Mouse (Mus musculus) kidney, adult 18-20 months (tissue): ENCODE measurements around the gene Ngf.
A peak's percentile ranks its signal among the peaks of the same experiment; 100 is the strongest.

Experiments
- DNase-seq: peaks from one replicate; pipeline ENCODE4 v3.0.0; 2021

Ngf gene

DNA sequence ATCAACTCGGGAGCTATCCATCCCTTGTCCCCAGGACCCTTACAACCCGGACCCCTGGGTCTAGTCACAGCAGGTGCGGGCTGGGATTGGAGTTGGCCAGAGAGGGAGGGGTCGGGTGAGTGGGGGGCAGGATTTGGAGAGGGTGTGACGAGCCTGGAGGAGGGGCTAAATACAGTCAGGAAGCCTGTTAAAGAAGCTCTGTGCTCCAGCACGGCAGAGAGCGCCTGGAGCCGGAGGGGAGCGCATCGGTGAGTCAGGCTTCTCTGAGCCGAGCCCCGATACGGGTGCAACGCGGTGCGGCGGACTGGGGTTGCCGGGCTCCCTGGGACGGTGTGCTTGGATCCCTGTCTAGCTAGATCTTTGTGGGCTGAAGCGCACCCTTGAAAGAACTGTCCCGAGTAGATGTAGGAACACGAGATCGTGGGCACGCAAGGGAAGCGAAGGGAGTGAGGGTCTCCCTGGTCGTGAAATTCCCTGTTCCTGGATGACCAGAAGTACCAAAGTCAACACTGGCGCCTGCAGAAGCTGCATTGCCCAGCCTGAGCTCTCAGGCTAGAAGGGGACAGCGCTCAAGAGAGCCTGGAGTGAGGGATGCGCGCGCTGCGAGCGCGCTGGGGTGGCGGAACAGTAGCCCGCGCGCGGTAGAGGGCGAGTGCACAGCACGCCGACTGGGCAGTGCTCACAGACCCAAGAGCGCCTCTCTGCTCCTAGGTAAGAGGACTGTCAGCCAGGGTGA is at the start of gene Ngf:
TSS of gene Ngf (plus strand) at position 207 of the 736 bp plus-strand sequence.
- no peak for DNase-seq

DNA sequence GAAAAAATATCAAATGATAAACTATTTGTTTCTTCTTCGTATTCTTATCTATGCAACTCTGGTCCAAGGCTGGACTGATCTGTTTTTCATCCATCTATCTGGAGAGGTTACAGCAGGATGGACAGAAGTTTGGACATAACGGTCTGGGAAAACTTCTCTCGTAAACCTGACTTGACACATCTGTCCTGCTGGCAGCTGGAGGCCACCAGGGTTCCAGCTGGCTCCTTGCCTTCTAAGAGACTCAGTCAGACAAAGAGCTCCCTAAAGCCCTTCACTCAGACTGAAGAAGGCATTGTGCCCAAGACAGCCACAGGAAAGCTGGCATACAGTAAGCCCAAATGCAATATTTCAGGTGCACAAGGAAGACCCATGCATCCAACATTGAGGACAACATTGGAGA is 24.2 kb upstream of the Ngf start:
- peak; percentile 52 for DNase-seq

DNA sequence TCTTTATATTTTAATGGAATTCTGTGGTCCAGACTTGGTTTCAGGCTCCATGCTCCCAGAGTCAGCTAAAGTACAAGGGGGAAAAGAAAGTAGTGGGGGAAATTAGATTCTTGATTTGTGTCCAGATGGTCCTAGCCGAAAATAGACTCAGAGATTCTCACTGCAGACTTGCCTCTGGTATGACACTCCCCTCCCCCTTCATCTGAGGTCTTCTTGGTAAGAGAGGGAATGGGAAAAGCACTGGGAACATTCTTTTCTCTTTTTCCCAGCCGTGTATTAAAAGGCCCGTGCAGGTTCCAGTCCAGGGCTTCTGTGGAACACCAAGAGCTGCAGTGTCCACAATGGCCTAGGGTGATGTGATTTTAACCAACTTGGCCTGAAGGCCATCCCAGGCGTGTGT is 23.0 kb upstream of the Ngf start:
- no peak for DNase-seq

DNA sequence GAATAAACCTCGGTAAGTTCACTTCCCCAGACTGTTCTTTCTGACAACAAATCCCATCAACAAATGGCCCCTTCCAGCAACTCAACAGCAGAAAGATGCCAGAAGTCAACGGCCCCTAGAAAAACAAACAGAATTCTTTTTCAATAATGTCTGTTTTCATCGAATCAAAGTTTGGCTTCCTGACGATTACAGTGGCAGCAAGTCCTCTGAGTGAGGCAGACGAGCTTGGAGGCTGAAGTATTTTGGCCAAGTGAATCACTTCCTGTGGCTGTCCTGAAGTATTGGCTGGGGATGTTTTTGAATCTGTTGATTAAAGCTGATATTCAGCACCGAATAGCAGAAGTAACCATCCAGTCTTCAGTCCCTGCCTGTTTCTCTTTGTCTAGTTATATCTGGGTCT is 15.2 kb upstream of the Ngf start:
- no peak for DNase-seq

DNA sequence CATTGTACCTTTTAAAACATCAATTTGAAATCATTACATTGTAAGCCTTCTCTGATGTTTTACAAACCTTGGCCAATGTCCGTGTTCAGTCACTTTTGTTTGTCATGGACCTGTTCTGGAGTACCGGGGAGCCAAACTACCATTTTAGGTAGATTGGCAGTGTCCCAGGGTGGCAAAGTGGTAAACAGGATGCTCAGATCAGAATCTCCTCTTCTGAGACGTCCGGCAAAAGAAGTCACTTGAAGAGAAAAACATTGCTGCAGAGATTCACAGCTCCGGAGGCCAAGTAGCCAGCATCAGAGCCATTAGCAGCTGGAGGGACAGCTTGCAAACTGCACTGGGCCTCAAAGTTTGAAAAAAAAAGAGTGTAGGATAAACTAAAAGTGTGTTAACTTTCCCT is 9.2 kb upstream of the Ngf start:
- no peak for DNase-seq

DNA sequence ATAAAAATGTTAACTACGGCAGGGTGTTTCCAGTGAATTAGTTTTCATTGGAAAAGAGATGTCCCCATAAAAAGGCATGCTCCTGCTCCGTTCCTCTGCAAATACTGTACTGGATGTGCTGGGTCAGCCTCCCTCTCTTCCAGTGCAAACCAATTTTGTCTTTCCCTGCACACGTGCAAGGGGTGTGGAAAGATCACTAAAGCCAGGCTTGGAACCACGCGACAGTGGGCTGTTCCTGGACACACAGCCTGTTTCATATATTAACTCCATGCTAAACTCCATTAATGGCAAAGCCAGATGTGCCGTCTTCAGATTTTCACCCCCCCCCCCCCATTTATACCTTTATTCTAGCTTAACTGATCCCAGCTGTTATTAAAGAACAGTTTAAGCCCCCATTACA is 8.7 kb upstream of the Ngf start:
- no peak for DNase-seq

DNA sequence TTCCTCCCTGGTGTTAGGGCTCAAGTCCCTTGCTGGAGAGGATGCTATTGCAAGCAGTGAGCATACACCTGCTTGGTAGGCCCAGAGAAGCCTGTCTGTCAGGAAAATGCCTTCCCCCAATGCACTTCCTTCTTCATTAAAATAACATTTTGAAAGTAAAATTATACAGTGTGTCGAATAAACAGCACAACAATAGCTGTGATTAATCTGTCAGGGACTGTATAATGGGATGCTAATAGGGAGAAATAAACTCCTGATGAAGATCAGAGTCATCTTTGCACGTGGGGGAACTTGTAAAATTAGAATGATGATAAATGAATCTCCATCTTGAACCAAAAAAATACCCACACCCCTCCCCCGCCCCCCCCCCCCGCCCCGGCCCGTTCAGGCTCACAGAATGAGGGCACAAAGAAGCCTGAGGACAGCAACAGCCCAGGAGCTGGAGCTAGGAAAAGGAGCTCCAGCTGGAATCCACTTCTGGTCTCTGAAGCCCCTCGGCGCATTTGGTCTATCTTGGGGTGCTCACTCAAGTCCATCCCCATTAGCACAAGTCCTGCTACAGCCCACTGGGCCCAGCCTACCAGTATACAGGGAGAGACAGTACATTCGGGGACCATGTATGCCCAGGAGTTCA is 6.9 kb upstream of the Ngf start:
- DNase-seq: no peak

DNA sequence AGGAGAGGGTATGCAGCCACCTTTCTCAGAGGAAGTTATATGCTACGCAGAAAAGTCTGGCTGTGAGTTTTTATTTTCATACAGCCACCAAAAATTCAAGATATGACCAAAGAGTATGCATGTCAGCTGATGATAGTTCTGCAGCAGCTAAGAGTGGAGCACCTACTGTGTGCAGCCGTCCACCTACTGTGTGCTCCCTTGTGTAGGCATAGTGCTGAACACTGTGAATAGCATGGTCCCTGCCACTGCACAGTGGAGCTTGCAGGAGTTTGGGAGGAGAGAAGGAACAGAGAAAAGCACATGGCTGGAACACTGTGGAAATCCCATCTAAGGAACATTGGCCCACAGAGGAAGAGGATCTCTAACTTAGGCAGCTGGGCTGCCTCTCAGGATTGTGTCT is 6.4 kb upstream of the Ngf start:
- DNase-seq: no peak

DNA sequence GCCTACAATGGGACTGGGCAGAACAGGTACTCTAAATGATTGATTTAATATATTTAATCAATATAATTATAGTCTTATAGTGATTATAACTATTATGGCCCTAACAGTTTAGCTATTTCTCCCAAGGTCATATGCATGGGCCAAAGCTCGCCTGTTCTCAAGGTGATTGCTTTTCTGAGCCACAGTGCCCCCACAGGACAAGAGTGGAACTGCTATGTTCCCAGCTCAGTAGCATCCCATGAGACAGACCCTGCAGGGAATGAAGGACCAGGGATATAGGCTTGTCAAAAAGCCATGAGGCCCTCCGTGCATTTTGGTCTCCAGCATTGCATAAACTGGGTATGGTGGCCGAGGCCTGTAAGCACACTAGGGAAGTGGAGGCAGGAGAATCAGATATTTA is 3.1 kb upstream of the Ngf start:
- peak; percentile 79 for DNase-seq

DNA sequence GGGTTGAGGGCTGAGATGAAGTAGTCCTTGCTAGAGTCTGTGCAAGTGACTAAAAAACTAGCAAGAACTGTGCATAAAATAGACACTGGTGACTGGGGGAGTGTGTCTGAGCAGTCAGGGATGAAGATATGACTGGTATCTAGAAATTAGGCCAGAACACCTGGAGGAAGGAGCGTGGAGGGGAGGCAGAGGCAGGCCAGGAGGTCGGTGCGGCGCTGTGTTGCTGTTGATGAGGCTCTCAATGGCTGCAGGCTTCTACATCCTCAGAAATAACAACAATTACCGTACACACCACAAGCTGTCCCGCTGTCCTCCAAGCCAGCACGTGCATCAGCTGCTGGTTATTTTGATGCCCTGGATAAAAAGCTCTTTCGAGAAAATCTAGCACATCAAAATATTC is 2.6 kb upstream of the Ngf start:
- DNase-seq: no peak

DNA sequence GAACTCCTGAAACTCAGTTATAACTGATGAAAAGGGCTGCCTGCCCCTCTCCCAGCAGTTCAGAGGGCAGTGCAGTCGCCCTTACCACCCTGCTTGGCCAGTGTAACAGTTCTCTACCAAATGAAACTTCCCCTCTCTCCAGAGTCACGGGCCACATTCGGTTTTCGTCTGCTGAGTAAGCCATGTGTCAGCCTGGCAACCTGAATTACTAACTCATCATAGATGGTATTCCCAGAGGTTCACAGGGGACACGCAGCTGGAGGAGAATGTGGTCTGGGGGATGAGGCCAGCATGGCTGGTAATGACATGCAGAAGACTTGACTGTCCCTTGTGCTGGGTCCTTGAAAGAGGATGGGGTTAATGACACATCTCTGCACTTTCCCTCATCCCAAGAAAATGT is 1.5 kb downstream of the Ngf start:
- no peak for DNase-seq

DNA sequence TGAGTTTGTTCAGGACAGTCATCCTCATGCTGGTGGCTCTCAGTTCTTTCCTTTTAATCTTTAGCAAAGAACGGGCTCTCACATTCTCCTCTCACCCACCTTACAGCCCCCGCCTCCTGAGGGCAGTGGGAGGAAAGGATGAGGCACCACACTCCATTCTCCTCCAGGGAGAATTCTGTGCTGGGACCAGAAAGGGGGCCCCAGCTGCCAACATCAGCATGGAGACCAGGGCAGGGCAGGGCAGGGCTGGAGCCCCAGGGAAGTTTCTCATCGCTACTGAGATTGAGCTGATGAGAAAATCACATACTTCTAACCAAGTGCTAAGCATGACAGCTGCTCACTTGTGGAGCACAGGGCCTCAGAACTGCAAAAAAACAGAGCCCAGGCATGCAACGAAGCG is 2.1 kb downstream of the Ngf start:
- DNase-seq: no peak

DNA sequence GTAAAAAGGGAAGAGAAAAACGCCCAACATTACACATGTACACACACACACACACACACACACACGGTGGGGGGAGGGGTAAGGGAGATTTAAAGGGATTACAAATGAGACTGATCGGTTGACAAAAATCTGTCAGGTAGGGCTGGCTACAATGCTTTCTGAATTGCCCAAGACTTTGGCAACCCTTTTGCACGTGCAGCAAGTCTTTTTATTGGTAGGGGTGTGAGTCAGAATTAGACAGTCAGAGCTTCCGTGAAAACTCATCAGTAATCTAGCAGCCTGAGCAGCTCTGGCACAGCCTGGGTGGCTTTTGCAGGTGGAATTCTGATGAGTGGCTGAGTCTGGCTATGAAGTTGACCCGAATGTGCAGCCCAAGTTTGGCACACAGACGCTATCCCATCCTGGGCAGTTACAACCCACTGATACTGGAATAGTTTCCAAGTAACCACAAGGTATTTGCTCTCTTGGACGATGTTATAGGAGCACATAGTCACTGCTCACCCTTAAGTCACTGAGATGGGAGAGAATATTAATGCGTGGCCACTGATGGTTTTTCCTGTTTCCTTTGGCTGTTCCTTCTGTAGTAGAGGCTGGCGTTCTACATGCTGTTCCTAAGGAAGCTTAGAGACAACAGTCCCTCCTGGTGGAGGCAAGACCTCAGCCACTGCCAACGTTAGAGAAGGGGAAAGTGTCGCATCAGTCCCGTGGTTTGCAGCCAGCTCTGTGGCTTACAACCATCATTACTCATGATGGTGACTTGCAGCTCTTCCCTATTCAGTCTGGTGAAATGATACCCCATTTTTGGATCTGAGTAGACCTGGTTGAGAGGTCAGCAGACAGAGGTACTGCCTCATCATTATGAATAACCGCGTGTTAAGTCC is 4.8 kb downstream of the Ngf start:
- no peak for DNase-seq

DNA sequence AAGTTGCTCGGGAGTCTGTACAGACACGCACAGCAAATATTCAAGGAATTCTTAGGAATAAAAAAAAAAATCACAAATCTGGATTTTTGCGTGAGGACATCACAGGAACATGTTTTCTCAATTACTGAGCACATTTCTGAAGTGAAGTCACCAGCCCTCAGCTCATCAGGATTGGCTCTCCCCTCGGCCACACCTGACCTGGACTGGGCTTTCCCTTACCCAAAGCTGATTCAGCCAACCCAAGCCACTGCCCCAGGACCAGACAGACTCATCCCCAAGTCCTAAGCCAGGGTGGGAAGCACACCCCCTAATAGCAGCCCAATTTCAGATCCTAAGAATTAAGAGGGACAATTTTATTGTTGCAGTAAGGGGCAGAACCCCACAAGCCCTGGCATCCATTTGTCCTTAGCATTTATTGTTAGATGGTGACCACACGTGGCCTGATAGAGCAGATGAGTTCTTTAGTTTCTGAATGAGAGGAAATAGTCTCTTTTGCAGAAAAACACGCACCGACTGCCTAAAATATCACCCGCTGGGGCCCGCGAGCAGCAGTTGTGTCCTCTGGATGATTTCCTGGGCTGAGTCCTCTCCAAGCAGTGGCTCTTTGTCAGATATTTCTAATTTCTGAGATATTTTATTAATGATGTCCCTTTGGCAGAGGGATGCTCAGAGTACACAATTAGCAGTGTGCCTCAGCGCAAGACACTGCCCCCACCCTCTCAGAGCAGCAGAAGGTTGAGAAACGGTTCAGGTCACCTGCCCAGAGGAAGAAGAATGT is 8.4 kb downstream of the Ngf start:
- DNase-seq: no peak

DNA sequence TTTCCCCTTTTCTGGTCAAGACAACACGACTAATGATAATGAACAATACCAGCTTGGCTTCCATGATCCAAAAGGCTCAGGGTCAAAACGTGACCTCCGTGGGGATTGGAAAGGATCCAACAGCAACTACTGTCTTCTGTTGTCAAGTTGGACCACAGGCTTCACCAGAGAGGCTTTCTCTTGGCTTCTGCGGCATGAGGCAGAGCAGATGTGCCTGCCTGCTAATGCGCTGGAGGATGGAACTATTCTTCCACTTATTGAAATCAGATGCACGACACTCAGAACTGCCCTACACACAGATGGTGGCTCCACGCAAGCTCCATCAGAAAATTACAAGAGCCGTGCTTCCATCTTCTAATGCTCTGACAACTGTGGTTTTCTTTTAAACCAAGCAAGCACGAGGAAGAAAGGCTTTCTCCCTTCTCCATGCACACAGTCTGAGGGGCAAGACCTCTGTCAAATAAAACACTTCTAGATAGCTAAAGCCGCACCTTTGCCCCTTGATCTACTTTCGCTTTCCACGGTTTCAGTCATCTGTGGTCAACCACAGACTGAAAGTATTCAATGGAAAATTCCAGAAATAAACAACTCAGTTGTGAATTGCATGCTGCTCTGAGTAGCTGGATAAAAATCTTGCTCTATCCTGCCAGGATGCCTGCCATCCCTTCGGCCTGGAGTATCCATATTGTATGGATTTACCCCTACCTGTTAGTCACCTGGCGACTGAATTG is 20.8 kb downstream of the Ngf start:
- DNase-seq: peak; percentile 18

DNA sequence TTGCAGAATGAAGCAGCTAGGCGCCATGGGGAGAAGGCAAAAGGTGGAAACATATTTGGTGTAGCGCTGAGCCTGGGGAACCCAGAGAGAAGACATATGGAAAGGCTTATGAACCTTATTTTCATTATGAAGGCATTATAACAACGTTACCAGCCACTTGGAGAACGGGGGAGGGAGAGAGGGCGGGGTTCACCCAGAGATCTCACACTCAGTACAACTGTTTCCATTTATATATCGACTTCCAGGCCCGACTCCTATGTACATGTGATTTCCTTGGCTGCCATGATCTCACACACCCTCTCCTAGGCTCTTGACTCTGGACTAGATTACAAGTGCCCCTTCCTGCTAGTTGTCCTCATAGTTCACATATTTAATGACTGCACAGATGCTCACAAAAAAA is 28.4 kb downstream of the Ngf start:
- no peak for DNase-seq

DNA sequence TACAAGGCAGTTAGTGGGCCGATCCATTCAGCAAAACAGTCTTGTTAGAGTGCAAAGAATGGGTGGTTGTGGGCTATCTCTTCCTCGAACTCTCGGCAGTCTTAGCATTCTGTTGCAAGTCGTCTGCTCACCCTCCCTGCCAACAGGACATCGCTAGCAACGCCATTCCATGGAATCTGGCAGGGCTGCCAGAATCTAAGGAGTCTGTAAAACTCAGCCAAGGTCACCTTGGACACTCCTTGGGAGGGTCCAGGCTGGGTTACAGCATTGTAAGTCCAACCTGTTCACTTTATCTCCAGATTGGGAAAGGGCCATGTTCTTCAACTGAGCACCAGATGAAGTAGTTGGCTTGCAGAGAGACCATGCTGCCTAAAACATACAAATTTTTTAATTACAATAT is 29.2 kb downstream of the Ngf start:
- DNase-seq: no peak

DNA sequence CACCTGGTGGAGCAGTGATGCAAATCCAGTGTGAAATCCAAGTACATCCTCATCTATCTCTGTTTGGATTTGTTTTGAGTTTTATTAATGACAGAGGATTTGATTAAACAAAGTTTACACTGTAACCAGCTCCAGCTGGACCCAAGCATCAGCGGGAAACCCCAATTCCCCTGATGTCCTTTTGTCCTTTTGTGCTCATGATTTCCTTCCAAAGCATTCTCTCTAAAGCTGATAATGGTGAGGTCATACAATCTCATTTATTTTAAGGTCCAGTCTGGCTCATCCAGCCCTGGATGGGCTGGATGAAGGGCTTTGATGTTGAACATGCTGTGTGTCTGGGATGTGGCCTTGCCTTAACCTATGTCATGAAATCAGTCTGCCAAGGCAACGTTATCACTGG is 30.3 kb downstream of the Ngf start:
- no peak for DNase-seq

DNA sequence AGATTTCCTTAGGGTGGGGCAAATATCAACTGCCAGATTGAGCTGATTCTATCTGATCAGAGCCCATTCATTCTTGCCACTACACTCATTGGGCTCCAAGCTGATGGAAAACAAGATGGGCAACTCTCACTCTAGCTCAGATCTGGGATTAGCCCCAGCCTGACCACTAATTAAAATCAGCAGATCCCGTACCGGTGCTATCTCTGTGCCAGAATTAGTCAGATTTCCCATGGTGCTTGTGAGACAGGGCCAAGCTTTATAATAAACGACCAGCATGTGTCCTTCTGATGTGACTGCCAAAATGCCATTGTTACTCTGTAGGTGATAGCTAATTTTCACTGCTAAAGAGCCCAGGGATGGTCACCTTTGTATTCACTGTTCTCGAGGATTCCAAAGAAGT is 31.5 kb downstream of the Ngf start:
- DNase-seq: no peak

DNA sequence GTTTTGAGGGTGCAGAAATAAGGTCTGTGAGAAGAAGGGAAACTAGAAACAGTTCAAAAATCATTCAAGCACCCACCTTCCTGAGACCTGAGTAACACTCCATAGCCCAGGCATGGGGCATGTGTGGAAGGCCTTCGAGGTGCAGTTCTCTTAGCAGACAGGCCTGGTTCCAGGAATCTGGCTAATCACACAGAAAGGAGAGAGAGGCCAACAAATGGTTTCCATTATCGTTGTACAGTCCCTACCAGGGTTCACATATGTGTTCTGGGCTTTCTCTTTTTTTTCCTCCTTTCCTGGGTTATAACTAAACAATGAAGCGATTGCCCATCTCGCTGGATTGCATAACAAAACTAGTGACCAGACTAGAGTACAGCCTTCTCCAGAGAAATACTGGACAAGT is 35.4 kb downstream of the Ngf start:
- no peak for DNase-seq

DNA sequence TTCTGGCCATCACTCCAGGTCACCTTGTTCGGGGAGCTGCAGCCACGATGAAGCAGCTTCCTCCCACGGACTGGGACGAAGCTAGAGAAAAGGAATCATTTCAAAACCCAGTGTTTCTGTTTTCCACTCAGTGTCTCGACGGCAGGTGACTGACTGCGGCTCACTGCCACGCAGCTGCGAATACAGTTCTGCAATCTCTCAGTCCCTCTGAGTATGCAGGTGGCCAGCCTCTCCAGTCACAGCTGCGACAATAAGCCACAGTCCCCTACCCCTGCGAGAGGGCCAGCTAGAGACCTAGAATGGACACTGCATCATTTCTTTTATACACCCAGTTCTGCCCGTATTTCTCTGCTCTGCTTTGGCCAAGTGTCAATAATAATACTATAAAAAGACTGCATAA is 36.3 kb downstream of the Ngf start:
- no peak for DNase-seq

DNA sequence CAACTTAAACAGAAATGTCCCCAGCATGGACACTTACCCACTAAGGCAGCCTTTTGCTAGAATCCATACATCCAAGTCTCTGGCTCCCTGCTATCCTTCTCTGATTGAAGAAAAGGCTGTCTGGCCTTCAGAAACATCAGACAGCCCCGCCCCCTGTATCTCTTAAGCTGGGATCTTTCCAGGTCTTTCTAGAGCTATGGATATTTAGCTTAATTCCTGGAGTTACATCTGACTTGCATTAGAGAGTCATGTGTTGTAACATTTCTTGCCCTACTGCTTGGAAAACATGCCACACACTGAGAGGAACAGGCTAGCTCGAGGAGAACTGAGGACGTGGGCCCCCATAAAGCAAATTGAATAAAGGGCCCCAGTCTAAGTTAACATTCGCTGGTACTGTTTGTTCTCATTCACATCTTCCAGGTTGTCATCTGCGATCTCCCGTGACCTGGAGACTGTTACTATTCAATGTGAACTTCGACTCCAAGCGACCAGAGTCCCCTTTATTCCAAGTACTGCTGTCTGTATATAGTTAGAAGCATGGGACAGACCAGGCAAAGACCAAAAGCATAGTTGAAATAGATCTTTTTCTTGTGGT is 38.0 kb downstream of the Ngf start:
- no peak for DNase-seq
